ENCODE assay signal across 20 mouse cellular contexts in the genomic region with DNA sequence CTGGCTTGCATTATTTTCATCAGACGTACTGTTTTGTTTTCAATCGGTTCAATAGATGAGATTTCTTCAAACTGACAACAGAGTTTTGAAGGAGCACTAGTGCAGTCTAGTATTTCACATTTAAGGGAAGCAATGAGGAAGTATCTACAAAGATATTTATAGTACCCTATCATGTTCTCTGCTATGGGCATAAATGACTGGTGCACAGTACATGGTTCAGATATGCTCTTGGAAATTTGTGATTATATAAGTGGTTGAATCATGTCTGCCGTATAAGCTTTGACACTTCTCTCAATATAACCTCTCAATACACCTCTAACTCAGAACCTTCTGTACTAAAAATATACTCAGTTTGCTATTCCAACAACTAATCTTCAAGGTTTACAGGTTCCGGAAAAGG.
DNase-seq lines count a peak whose midpoint lies in the region; ATAC-seq and TF ChIP-seq lines count a peak whose summit lies in the region.
"Had no signal": no experiment of that assay in that cellular context is flagged by ENCODE, and none has a peak within 500 bp of the region (broad histone marks: within the 10 kb centered on the region; RNA-seq: fewer than 3 reads in every experiment).

No protein-coding gene starts in this region.

- peak; percentile 58; the same call in 1 of the 2 replicates for ATAC-seq in heart, embryonic 15.5 days (replicated peaks; ENCODE audit: insufficient number of reproducible peaks, insufficient read depth, low FRiP score, low read depth)
- peak; percentile 58; the same call in 1 of the 2 replicates for ATAC-seq in heart, postnatal 0 days (ENCODE audit: insufficient read depth, low read depth)
- no peak for ATAC-seq in heart, embryonic 11.5 days (replicated peaks; ENCODE audit: insufficient number of reproducible peaks, low FRiP score, low TSS enrichment)
- ATAC-seq: activated CD4-positive, CD25-positive, alpha-beta regulatory T cell, adult 4 months; forebrain, embryonic 13.5 days; forebrain, embryonic 15.5 days; forebrain, postnatal 0 days; Patski had no signal

- no peak for TF ChIP-seq CTCF in heart, postnatal 0 days (IDR thresholded peaks at IDR 0.05; ENCODE audit: low read depth)

- 58% methylated on average over 4 of the region's 4 CpGs for WGBS in heart, embryonic 15.5 days
- 46% methylated on average over 4 of the region's 4 CpGs for WGBS in heart, postnatal 0 days
- WGBS in heart, embryonic 11.5 days (ENCODE audit: insufficient replicate concordance) = 79% methylated on average over 4 of the region's 4 CpGs

- intact Hi-C loops in heart, postnatal 36 days (cut with DNase I) = no loop called here

- DNase-seq in heart, postnatal 36 days = no peak
- peak; percentile 7 for DNase-seq in heart, postnatal 0 days (ENCODE audit: low spot score)
- DNase-seq in retina, postnatal 1 day = no peak
- DNase-seq: adrenal gland, adult 8-10 months; adrenal gland, postnatal 14 days; adrenal gland, postnatal 36 days; cerebellum, adult 11-12 months; cerebellum, adult 2 months; cerebellum, adult 9-10 months; cerebellum, postnatal 10 days; cerebellum, postnatal 25 days; forebrain, postnatal 0 days had no signal

- H3K4me2 ChIP-seq in heart, embryonic 15.5 days = no peak overlapping the region
- no peak overlapping the region for H3K4me2 ChIP-seq in heart, postnatal 0 days (ENCODE audit: low read depth, low read length)
- no peak overlapping the region for H3K4me2 ChIP-seq in heart, embryonic 11.5 days
- H3K4me2 ChIP-seq: embryonic facial prominence, embryonic 12.5 days; forebrain, embryonic 13.5 days; forebrain, embryonic 15.5 days had no signal

- H3K4me3 ChIP-seq in heart, embryonic 15.5 days = no peak overlapping the region
- no peak overlapping the region for H3K4me3 ChIP-seq in heart, postnatal 0 days (ENCODE audit: low read depth, low read length)
- no peak overlapping the region for H3K4me3 ChIP-seq in heart, embryonic 11.5 days (ENCODE audit: low read depth, low read length)
- H3K4me3 ChIP-seq: embryonic facial prominence, embryonic 10.5 days; embryonic facial prominence, embryonic 12.5 days; forebrain, embryonic 13.5 days; forebrain, embryonic 15.5 days had no signal

- H3K4me1 ChIP-seq in heart, embryonic 15.5 days (replicated peaks) = no peaks in the 10 kb centered on the region
- no peaks in the 10 kb centered on the region for H3K4me1 ChIP-seq in heart, postnatal 0 days (ENCODE audit: control insufficient read depth, insufficient read depth)
- H3K4me1 ChIP-seq in heart, embryonic 11.5 days (ENCODE audit: control insufficient read depth, insufficient read depth, low read length) = no peaks in the 10 kb centered on the region
- H3K4me1 ChIP-seq: embryonic facial prominence, embryonic 10.5 days; embryonic facial prominence, embryonic 12.5 days; forebrain, embryonic 13.5 days; forebrain, embryonic 15.5 days had no signal

- no peak overlapping the region for H3K9ac ChIP-seq in heart, embryonic 15.5 days
- H3K9ac ChIP-seq in heart, postnatal 0 days (replicated peaks; ENCODE audit: low read depth, low read length) = no peak overlapping the region
- H3K9ac ChIP-seq in heart, embryonic 11.5 days (ENCODE audit: low read depth, low read length) = no peak overlapping the region
- H3K9ac ChIP-seq: embryonic facial prominence, embryonic 12.5 days; forebrain, embryonic 13.5 days; forebrain, embryonic 15.5 days; forebrain, postnatal 0 days had no signal

- H3K27me3 ChIP-seq in heart, embryonic 15.5 days = no peaks in the 10 kb centered on the region
- H3K27me3 ChIP-seq in heart, postnatal 0 days (ENCODE audit: control insufficient read depth, insufficient read depth, low read length) = no peaks in the 10 kb centered on the region
- no peaks in the 10 kb centered on the region for H3K27me3 ChIP-seq in heart, embryonic 11.5 days (ENCODE audit: control insufficient read depth, insufficient read depth, low read length)
- H3K27me3 ChIP-seq: embryonic facial prominence, embryonic 12.5 days; forebrain, embryonic 13.5 days; forebrain, embryonic 15.5 days; Patski had no signal

- no peak overlapping the region for H3K27ac ChIP-seq in heart, embryonic 15.5 days
- H3K27ac ChIP-seq in heart, postnatal 0 days (ENCODE audit: low read depth) = no peak overlapping the region
- H3K27ac ChIP-seq in heart, embryonic 11.5 days (ENCODE audit: low read depth, low read length) = no peak overlapping the region
- H3K27ac ChIP-seq: embryonic facial prominence, embryonic 10.5 days; embryonic facial prominence, embryonic 12.5 days; forebrain, embryonic 13.5 days; forebrain, embryonic 15.5 days had no signal

- H3K9me3 ChIP-seq in heart, embryonic 15.5 days (replicated peaks) = no peaks in the 10 kb centered on the region
- H3K9me3 ChIP-seq in heart, postnatal 0 days (replicated peaks; ENCODE audit: control insufficient read depth, low read length) = no peaks in the 10 kb centered on the region
- no peaks in the 10 kb centered on the region for H3K9me3 ChIP-seq in heart, embryonic 11.5 days (replicated peaks; ENCODE audit: control insufficient read depth, low read length)
- H3K9me3 ChIP-seq: embryonic facial prominence, embryonic 10.5 days; embryonic facial prominence, embryonic 12.5 days; forebrain, embryonic 13.5 days; forebrain, embryonic 15.5 days had no signal

- no peaks in the 10 kb centered on the region for H3K36me3 ChIP-seq in heart, embryonic 15.5 days
- H3K36me3 ChIP-seq in heart, postnatal 0 days (replicated peaks; ENCODE audit: control insufficient read depth, insufficient read depth, low read length) = no peaks in the 10 kb centered on the region
- H3K36me3 ChIP-seq in heart, embryonic 11.5 days (ENCODE audit: control insufficient read depth, insufficient read depth, low read length) = no peaks in the 10 kb centered on the region
- H3K36me3 ChIP-seq: embryonic facial prominence, embryonic 10.5 days; embryonic facial prominence, embryonic 12.5 days; forebrain, embryonic 15.5 days had no signal

- TF ChIP-seq EP300 in heart, postnatal 0 days (IDR thresholded peaks at IDR 0.05; ENCODE audit: low read depth) = no peak
